Mouse (Mus musculus) bone marrow, adult 2 months (tissue): ENCODE data around the gene Zfand3.

Source experiments
- CTCF ChIP-seq: fragments of 200-500 bp; IDR thresholded peaks from 2 replicates; pipeline ENCODE4 v1.5.1; 2011; ENCODE audit warnings: low read length, control low read depth; ENCODE audit not compliant: control insufficient read depth, insufficient read depth
- POLR2A ChIP-seq: fragments of 200-500 bp; IDR thresholded peaks from 2 replicates; pipeline ENCODE4 v1.6.1; 2011; ENCODE audit warnings: low read depth, mild to moderate bottlenecking, control low read depth, low read length, borderline replicate concordance; ENCODE audit not compliant: control insufficient read depth

DNA sequence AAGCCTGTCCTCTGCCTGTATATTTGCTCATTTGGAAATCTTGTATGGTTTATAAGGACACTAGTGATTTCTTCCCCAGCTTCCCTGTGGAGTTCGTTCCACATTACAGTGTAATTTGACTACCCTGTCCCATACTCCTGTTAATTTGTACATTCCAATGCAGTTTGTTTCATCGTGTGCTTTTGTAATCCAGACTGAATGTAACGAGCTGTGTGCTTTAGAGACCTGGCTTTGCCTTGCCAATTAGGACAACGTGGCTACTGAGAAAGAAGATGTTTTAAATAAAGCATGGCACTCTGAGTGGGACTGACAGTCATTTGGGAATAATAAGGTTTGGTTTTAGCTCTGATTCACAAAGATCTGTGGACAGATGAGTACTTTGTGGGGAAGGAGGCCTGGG lies 60.2 kb downstream of the Zfand3 start:
- TF ChIP-seq CTCF: no peak
- TF ChIP-seq POLR2A: no peak
